Mouse (Mus musculus) right cerebral cortex, postnatal 4 days (tissue): ENCODE measurements around the gene Metrn.

Experiments used
- DNase-seq: peaks from one replicate; pipeline ENCODE4 v3.0.0-alpha.2; 2022

Gene Metrn

GRCm38 (mm10) chr17:25806507-25806906 is 9.6 kb upstream of the Metrn start:
- no peak for DNase-seq

GRCm38 (mm10) chr17:25802825-25803517 is 6.0 kb upstream of the Metrn start:
- peak; percentile 71 for DNase-seq

- no peak for DNase-seq
Observed at GRCm38 (mm10) chr17:25801029-25801428, 4.1 kb upstream of the Metrn start.

- DNase-seq, result peak; percentile 45
Observed at GRCm38 (mm10) chr17:25796211-25796771, 645 bp downstream of the Metrn start.

GRCm38 (mm10) chr17:25795609-25796092 is 1.3 kb downstream of the Metrn start, which contains the start of gene AC134908.4:
AC134908.4 (minus strand) TSS chr17:25795659.
- DNase-seq, result no peak

GRCm38 (mm10) chr17:25794998-25795397 is 1.9 kb downstream of the Metrn start:
- DNase-seq, result no peak

GRCm38 (mm10) chr17:25794197-25794596 is 2.7 kb downstream of the Metrn start:
- DNase-seq, result no peak

GRCm38 (mm10) chr17:25792615-25793014 is 4.3 kb downstream of the Metrn start, which contains the start of gene Fam173a:
Fam173a (minus strand) TSS chr17:25792901.
- peak; percentile 77 for DNase-seq

GRCm38 (mm10) chr17:25791843-25792527 is 5.0 kb downstream of the Metrn start:
- peak; percentile 85 for DNase-seq

GRCm38 (mm10) chr17:25791320-25791842 is 5.6 kb downstream of the Metrn start:
- no peak for DNase-seq

- DNase-seq, result no peak
Observed at GRCm38 (mm10) chr17:25786781-25787504, 10.0 kb downstream of the Metrn start.

GRCm38 (mm10) chr17:25786280-25786679 is 10.7 kb downstream of the Metrn start, which contains the start of gene Ccdc78:
Ccdc78 (plus strand) TSS chr17:25786580.
- no peak for DNase-seq

- DNase-seq, result peak; percentile 98
Observed at GRCm38 (mm10) chr17:25785281-25785745, 11.6 kb downstream of the Metrn start, which contains the start of gene Haghl. Haghl (minus strand) TSS chr17:25785673.

GRCm38 (mm10) chr17:25783861-25784574 is 12.9 kb downstream of the Metrn start:
- no peak for DNase-seq

- DNase-seq, result no peak
Observed at GRCm38 (mm10) chr17:25783086-25783485, 13.8 kb downstream of the Metrn start.

- DNase-seq, result no peak
Observed at GRCm38 (mm10) chr17:25781339-25781738, 15.6 kb downstream of the Metrn start.

- no peak for DNase-seq
Observed at GRCm38 (mm10) chr17:25777948-25778347, 19.0 kb downstream of the Metrn start.

- no peak for DNase-seq
Observed at GRCm38 (mm10) chr17:25775318-25776062, 21.4 kb downstream of the Metrn start.

GRCm38 (mm10) chr17:25773549-25774120 is 23.3 kb downstream of the Metrn start, which contains the start of gene Narfl:
Narfl (plus strand) TSS chr17:25773776.
- DNase-seq, result peak; percentile 99

- DNase-seq, result no peak
Observed at GRCm38 (mm10) chr17:25769331-25769730, 27.6 kb downstream of the Metrn start.

GRCm38 (mm10) chr17:25765886-25766285 is 31.1 kb downstream of the Metrn start:
- DNase-seq, result no peak
